Mouse (Mus musculus) thymus, adult 2 months (tissue): ENCODE measurements around the gene Prss56.

ENCODE experiments used
- CTCF ChIP-seq: fragments of 200-500 bp; IDR thresholded peaks from 2 replicates; pipeline ENCODE4 v1.5.1; 2012; ENCODE audit warnings: mild to moderate bottlenecking, control low read depth, low read length, moderate library complexity, borderline replicate concordance; ENCODE audit not compliant: control insufficient read depth, poor library complexity, insufficient read depth; ENCODE audit errors: extremely low read depth
- POLR2A ChIP-seq: fragments of 200-500 bp; IDR thresholded peaks from 2 replicates; pipeline ENCODE4 v1.6.1; 2012; ENCODE audit warnings: mild to moderate bottlenecking, low read length, control low read depth, moderate library complexity; ENCODE audit not compliant: control insufficient read depth, poor library complexity, insufficient read depth; ENCODE audit errors: extremely low read depth

GRCm38 (mm10) chr1:87149422-87149821, 33.7 kb upstream of the Prss56 start:
- TF ChIP-seq CTCF (no peak), POLR2A (no peak)
